Mouse (Mus musculus) embryonic facial prominence, embryonic 11.5 days (tissue): ENCODE data around the gene Tstd3. TPM values are rescaled to one million over a fixed set of nuclear protein-coding genes. Genes with fewer than 3 reads are reported as not detected.

Experiments
- ATAC-seq: fragments of 200-750 bp; cut with Nextera tagmentation; replicated peaks from 2 replicates; pipeline ENCODE4 v1.8.0; 2017; ENCODE audit warnings: low read depth; ENCODE audit not compliant: insufficient number of reproducible peaks, low FRiP score, low TSS enrichment
- DNase-seq: peaks from one replicate; pipeline ENCODE4 v3.0.0-alpha.2; 2015; ENCODE audit warnings: low spot score
- H3K27ac ChIP-seq: fragments of 300-500 bp; sonication (generic); replicated peaks from 2 replicates; pipeline ENCODE4 v1.5.1; 2014; ENCODE audit warnings: mild to moderate bottlenecking, low read depth, low read length, control low read depth
- H3K27me3 ChIP-seq: fragments of 300-500 bp; sonication (generic); 2 replicates; pipeline ENCODE4 v1.6.1; 2014; ENCODE audit warnings: mild to moderate bottlenecking, low read length, moderate library complexity, mixed read lengths; ENCODE audit not compliant: control insufficient read depth, insufficient read depth
- H3K36me3 ChIP-seq: fragments of 300-500 bp; sonication (generic); replicated peaks from 2 replicates; pipeline ENCODE4 v1.6.1; 2014; ENCODE audit warnings: low read depth, mild to moderate bottlenecking, low read length, moderate library complexity, mixed read lengths; ENCODE audit not compliant: control insufficient read depth, insufficient read depth
- H3K4me1 ChIP-seq: fragments of 300-500 bp; sonication (generic); 2 replicates; pipeline ENCODE4 v1.6.1; 2014; ENCODE audit warnings: low read length, mixed read lengths; ENCODE audit not compliant: control insufficient read depth, insufficient read depth
- H3K4me2 ChIP-seq: fragments of 300-500 bp; sonication (generic); 2 replicates; pipeline ENCODE4 v1.6.1; 2014; ENCODE audit warnings: low read depth, mild to moderate bottlenecking, control low read depth, low read length, moderate library complexity
- H3K4me3 ChIP-seq: fragments of 300-500 bp; sonication (generic); 2 replicates; pipeline ENCODE4 v1.5.1; 2014; ENCODE audit warnings: low read depth, low read length, control low read depth
- H3K9ac ChIP-seq: fragments of 300-500 bp; sonication (generic); replicated peaks from 2 replicates; pipeline ENCODE4 v1.6.1; 2014; ENCODE audit warnings: mild to moderate bottlenecking, control low read depth, low read length
- H3K9me3 ChIP-seq: fragments of 300-500 bp; sonication (generic); replicated peaks from 2 replicates; pipeline ENCODE4 v1.6.1; 2016; ENCODE audit warnings: mild to moderate bottlenecking, low read length, inconsistent platforms, mixed read lengths; ENCODE audit not compliant: control insufficient read depth
- WGBS: fragments of 180-500 bp; shearing (Covaris S2); extraction: QIAGEN DNeasy Blood & Tissue Kit; methylation state at CpG from one replicate; pipeline ENCODE4 v1.1.7; 2014; 5-methylcytosine and 5-hydroxymethylcytosine counted together
- polyA plus RNA-seq: library from polyadenylated mRNA; unstranded; fragments of >200 nt; fragmentation: Nextera tagmentation; extraction: Ambion mirVana; gene quantifications from 2 replicates; pipeline ENCODE4 v1.2.1, GENCODE M21; 2014

Tstd3 gene
- polyA plus RNA-seq, 1 experiment from 2014 or later: 18.6 TPM

GRCm38 (mm10) chr4:21727615-21728165, 39.3 kb downstream of the Tstd3 start, which contains the start of gene Ccnc:
TSS of gene Ccnc (plus strand) at chr4:21727701.
- Histone ChIP-seq H3K9ac (peak within 1 kb of the TSS; percentile 74), H3K36me3 (no peaks in the 10 kb centered on the region), H3K4me3 (peak within 1 kb of the TSS; percentile 70), H3K9me3 (no peaks in the 10 kb centered on the region), H3K4me2 (peak within 1 kb of the TSS; percentile 57), H3K27me3 (no peaks in the 10 kb centered on the region), H3K4me1 (no peaks in the 10 kb centered on the region), H3K27ac (0 out of 2 replicates have a peak within 1 kb of the TSS, but pooled peaks have one; percentile 22)
- DNase-seq (peak; percentile 94), ATAC-seq (peak; percentile 98)
- under 1% methylated on average over 37 of the region's 37 CpGs for WGBS

GRCm38 (mm10) chr4:21726912-21727614, 39.9 kb downstream of the Tstd3 start:
- ATAC-seq (peak; percentile 60), DNase-seq (peak; percentile 68)
- Histone ChIP-seq H3K4me2 (peak overlapping the region; percentile 57), H3K4me3 (peak overlapping the region; percentile 70), H3K36me3 (no peaks in the 10 kb centered on the region), H3K27me3 (no peaks in the 10 kb centered on the region), H3K9ac (peak overlapping the region; percentile 74), H3K27ac (no peak overlapping the region), H3K4me1 (no peaks in the 10 kb centered on the region), H3K9me3 (no peaks in the 10 kb centered on the region)
- WGBS: 1% methylated on average over 22 of the region's 22 CpGs

- H3K9ac ChIP-seq: no peak overlapping the region
- H3K4me2 ChIP-seq: no peak overlapping the region
- H3K27me3 ChIP-seq: no peaks in the 10 kb centered on the region
- no peak overlapping the region for H3K27ac ChIP-seq
- ATAC-seq (no peak), DNase-seq (no peak)
- WGBS: 48% methylated on average over 7 of the region's 7 CpGs
- H3K4me3 ChIP-seq: no peak overlapping the region
- no peaks in the 10 kb centered on the region for H3K36me3 ChIP-seq
- no peaks in the 10 kb centered on the region for H3K4me1 ChIP-seq
- no peaks in the 10 kb centered on the region for H3K9me3 ChIP-seq
These were observed 44.2 kb downstream of the Tstd3 start for GRCm38 (mm10) chr4:21722752-21723334.

GRCm38 (mm10) chr4:21712147-21712546, 54.9 kb downstream of the Tstd3 start:
- Histone ChIP-seq H3K36me3 (no peaks in the 10 kb centered on the region), H3K9me3 (no peaks in the 10 kb centered on the region), H3K27ac (no peak overlapping the region), H3K4me2 (no peak overlapping the region), H3K4me3 (no peak overlapping the region), H3K9ac (no peak overlapping the region), H3K4me1 (no peaks in the 10 kb centered on the region), H3K27me3 (no peaks in the 10 kb centered on the region)
- DNase-seq (peak; percentile 94), ATAC-seq (peak; percentile 88)
- 4% methylated on average over 13 of the region's 13 CpGs for WGBS

Other genes with a start within 250 kb of the Tstd3 start
- gene Prdm13, start 81.2 kb downstream of the Tstd3 start, polyA plus RNA-seq: 0.29 and 0.53 TPM in 2 replicates
- gene Ccnc, start 39.5 kb downstream of the Tstd3 start, polyA plus RNA-seq: 61.3 and 67.5 TPM in 2 replicates
- gene Usp45, start 56 bp downstream of the Tstd3 start, polyA plus RNA-seq: 10.3 and 11.6 TPM in 2 replicates
- 158 and 175 TPM in 2 replicates for gene Pnisr, start 80.4 kb upstream of the Tstd3 start, polyA plus RNA-seq
- gene Coq3, start 112.5 kb upstream of the Tstd3 start, polyA plus RNA-seq: 13.5 and 16.5 TPM in 2 replicates
- 15.3 and 15.7 TPM in 2 replicates for gene Faxc, start 164.1 kb upstream of the Tstd3 start, polyA plus RNA-seq